Mouse (Mus musculus) retina, postnatal 1 day (tissue): Measurements from ENCODE around the gene Rfx4.

Source experiments
- DNase-seq: peaks from one replicate; pipeline ENCODE4 v3.0.0-alpha.2; 2012

The Rfx4 gene

DNA sequence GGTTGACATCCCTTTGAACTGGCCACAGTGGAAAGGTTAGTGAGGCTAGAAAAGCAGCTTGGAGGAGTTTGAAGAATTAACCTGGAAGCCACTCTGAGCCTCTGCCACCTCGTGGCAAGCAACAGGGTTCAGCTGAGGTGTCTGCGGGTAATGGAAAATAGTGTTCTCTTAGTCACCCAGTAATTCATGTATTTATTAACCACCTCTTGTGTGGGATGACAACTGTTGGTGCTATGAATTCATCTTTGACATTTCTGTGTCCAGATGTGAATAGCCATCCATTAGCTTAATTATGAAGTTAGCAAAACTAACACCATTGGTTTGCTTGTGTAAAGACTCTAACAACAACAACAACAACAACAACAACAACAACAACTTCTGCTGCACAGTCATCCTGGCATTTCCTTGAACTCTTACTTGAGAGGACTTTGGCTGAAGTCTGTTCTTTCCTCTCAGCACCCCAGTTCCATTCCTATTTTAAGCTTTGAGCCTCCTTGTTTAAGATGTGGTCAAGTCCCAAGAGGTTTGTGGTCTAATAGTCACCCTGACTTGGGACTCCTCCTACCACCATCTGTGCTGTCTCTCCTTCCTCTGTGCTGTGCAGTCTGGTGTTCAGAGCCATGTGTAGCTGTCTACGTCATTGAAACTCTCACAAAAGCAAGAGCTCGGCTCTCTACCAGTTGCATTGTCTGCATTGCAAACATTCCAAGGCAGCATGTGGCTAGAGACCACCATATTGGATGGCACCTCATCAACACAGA is 60.0 kb downstream of the Rfx4 start:
- DNase-seq = no peak

DNA sequence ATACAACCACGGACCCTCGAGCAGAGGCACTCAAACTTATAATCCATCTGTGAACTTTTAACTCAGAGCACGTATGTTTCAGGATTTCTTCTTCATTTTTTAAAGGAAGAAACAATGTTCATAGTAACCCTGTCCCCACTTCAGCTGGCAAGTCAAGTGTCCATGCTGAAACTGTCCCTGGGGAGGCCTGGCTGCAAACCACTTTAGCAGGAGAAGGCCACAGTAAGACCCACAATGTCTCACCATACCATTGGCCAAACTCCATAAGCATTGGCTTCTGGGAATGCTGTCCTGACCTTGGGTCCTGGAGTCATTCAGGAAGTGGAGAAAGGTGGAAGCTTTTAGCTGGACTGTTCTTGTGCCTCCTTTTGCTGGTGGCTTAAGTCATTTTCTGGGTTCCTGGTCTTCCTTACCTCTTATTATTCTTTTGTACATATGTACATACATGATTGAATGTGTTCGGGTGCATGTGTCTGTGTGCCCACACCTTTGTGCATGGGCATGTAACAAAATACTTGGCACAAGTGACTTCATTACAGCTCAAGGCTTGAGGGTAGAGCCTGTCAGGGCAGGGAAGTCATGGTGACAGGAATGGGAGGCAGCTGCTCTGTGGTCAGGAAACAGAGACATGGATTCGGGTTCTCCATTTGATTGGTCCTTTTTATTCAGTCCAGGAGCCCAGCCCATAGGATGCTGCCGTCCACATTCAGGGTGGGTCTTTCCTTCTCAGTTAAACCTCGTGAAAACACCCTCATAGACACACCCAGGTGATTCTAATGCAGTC is 61.4 kb downstream of the Rfx4 start:
- DNase-seq = no peak

DNA sequence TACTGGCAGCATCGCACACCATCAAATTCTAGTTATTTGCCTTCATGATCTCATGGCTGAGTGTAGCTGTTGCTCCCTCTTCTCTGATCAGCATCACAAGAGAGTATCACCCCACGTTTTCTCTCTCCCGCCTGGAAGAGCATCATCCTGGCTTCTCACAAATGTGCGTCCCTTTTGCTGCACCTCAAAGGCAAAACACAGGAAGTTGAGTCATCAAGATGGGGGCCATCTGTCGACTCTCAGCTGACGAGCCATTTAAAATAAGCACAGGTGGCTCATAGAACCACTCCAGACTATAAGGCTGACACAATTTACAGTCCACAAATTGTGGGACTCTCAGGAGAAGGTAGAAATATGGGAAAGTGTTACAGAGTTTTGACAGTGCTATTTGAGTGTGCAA is 63.8 kb downstream of the Rfx4 start:
- DNase-seq = no peak

DNA sequence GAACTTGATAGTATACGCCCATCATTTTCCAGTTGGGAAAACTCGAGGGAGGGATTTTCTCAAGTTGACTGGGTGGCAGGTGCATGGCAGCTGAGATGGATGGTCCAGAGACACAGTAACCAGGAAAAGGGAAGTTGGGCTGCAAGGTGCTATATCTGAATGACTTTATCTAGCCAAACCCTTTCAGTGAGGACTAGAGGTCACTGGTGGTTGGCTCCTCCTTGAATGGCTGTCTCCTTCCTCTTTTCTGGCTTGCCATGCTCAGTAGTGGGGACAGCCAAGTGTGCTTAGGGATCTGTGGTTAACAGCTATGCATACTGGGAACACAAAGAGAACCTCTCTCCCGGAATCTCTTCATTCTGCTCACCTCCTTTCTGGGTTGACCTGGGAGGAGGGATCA is 64.4 kb downstream of the Rfx4 start:
- DNase-seq = no peak

DNA sequence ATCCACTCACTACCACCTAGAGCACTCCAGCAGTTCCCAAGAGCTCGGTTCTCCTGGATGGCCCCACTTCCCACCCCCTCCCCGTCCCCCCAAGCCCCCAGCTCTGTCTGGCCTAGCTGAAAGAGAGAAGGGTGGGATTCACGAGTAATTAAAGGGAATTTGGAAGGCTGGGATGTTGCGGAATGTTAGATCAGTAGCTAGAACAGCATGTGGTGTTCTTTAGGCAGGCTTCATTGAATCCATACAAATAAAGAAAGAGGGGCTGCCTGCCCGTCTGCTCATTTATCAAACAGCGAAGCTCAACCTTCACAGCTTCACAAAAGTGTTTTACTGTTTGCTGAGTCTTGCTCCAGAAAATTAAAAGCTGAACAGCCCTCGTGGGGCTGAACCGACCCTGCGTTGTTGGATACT is 66.9 kb downstream of the Rfx4 start:
- DNase-seq = peak; percentile 55

DNA sequence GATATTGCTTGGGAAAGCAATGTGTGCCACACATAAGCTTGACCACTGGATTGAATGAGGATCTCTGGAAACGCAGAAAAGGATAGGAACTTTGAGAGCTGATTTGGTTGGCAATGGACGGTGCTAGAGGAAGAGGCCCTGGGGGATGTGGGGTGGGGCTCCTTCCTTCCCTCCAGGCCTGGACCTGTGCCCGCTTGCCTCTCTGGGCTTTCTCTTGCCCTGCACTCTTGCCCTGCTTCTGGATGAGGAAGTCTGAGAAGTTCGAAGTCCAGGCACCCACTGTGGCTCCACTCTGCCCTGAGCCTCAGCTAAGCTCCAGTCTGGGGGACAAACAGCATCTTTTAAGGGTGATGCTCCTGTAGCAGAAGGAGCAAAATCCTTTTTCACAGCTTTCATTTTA is 67.8 kb downstream of the Rfx4 start:
- DNase-seq = no peak

DNA sequence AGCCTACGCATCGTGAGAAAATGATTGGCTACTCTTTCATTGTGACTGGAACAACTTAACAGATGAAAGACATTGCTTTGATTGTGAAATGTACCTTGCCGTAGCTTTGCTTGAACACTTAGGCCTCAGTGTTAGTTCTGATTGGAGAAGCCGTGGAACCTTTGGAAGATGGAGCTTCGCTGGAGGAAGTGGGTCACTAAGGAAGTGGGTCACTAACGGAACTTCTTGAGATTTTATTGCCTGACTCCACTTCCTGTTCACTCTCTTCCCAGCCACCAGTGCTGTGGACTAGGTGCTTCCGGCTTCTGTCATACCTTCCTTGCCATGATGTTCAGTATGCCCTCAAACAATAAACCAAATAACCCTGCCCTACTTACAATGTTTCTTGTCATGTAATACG is 73.1 kb downstream of the Rfx4 start:
- DNase-seq = no peak

DNA sequence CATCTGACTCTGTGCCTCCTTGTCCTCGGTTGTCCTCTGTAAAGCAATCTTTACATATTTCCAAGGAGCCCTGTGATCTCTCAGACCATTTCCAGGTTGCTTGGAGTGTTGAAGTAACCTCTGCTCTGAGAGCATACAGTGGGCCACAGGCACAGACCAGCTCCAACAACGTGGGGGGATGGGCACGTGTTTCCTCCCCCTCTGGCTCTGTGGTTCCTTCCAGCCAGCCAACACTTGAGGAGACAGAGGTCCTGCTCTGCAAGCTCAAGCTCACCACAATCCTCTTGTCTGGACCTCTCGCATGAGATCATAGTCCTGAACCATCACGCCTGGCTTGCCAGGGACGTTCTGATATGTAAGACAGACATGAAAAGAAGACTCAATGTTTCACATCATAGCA is 79.7 kb downstream of the Rfx4 start:
- no peak for DNase-seq

DNA sequence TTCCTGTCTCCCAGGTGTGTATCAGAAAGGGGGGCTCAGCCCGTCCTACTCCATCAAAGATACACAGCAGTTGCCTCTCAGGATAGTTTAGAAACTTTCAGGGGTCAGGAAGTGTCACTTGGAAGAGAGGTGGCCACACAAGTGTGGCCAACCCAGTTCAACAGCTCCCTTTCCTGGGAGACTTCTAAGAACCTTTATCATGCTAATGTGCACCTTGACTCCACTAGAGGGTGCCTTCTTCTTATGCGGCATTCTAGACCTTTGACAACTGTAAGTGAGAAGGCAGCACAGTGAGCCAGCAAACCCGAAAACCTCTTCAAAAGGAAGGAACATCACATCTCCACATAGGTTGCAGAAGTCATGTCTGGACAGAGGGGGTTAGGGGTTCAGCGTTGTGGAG is 80.2 kb downstream of the Rfx4 start:
- peak; percentile 39 for DNase-seq

DNA sequence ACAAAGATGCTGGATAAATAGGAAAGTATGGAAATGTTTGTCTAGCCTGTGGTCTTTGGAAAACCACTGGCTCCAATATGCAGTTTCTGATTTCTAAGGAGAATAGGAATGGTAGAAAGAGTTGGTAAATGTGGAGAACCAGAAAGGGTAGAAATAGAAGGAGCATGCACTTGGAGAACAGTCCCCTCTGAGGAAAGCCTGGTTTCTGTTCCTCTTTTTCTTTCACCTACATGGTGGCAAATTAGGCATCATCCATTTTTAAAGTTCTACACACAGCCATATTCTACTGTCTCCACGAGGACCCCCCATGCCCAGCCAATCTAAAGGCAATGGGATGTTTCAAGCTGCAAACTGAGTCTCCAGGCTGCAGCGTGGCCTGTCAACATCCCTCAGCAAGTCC is 81.5 kb downstream of the Rfx4 start:
- no peak for DNase-seq

DNA sequence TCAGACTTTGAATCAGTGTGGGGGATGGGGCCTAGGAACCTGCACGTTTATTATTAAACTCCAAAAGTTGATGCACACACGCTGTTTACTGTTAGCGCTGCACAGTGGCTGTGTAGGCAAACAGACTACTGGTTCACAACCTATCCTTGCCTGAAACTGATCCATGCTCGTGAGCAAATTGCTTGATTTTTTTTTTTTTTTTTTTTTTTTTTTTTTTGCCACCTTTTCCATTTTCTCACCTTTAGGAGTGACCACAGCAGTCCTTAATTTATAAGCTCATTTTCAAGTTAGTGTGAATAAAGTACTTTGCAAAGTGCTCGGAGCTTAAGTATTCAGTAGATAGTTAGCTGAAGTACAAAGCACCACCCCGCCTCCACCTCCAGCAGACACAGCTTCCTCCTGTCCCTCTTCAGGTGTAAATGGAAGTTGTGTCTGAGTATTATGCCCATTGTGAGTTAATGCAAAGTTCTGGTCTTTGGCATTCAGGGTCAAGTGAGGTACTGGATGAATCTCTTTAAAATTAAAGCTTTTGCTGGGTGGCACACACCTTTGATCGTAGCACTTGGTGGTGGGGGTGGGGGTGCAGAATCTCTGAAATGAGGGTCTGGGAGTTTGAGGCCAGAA is 83.1 kb downstream of the Rfx4 start:
- DNase-seq = no peak

DNA sequence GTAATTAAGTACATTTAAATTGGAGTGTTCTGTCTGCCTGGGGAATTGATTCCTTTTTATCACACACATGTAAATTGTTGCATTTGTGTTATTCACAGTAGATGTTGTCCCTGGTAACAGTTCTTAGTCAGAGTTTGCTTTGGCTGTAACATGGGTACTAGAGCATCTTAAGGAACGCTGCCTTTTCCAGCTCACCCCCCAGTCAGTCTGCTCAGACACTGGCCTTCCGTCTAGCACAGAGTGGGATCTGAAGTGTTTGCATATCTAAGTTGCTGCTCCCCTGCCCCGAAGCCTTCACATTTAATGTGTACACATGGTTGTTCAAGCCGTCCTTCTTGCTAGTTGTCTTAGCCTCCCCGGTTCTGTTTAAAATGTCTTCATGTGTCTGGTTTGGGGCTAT is 90.8 kb downstream of the Rfx4 start:
- DNase-seq = no peak

DNA sequence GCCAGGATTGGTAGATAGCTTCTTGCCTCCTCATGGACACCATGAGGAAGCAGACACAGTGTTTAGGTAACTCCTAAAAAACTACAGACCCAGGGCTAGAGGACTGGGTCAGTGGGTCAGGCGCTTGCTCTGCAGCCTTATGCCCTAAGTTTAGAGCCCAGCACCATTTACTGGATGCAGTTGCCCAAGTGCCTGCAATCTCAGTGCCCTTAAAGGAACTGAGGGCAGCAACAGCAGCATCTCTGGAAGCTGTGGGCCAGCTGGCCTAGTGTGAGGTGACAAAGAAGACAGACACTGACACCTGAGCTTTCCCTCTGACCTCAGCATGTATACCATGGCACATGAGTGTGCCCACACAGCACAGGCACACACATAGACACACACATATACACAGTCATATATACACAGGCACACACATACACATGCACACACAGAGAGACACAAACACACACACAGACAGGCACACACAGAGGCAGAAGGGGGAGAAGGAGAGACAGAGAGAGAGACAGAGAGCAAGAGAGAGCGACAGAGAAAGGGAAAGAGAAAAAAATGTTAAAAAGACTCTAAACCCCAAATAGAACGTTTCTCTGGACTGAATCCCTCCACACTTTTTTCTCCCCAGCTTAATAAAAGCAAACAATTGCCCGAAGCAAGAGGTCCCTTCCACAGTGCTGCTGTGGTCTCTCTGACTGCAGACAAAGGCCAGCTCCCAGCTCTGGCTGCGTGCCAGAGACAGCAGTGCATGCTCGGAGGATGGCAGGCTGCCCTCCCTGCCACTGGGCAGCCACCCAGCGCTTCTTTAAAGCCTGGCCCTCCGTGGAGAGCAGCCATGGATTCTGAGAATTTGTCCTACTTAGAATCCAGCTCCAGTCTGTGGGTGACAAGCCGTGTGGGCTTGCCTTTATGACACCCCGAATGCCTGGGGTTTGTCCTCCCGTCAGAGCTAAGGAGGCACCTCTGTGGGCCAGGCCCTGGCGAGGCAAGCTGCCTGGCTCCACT is 96.4 kb downstream of the Rfx4 start:
- peak; percentile 91 for DNase-seq

DNA sequence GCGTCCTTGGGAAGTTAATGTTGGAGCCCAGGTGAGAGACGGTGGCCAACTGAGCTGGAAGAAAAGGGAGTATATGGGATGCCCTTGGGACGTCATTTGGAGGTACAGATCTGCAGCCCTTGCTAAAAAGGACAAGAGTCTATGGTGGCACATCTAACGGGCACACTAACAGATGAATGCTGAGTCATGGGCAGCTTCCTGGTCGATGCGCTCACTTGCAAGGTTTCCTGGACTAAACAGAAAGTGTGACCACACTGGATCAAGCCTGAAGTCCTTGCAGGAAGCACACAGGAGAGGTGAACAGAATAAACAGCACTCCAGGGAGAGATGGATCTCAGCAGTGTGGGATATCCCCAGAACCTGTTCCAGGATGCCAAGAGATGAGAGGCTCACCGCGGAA is 98.2 kb downstream of the Rfx4 start:
- no peak for DNase-seq

DNA sequence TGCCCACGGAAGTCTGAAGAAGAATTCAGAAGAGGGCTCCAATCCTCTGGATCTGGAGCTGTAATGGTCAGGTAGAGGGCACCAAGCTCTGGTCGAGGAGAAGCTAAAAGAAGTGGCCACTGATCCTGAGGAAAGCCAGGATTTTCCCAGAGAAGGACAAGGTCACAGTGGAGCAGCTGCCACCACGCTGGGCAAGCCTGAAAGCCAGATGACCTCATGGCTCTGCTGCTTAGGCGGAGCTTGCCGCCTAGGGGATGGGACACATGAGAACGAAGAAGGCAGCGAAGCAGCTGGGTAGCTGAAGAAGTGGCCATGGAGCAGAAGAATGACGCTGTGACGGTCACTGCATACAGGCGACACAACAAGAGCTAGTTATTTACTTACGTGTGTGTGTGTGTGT is 99.6 kb downstream of the Rfx4 start:
- peak; percentile 36 for DNase-seq

DNA sequence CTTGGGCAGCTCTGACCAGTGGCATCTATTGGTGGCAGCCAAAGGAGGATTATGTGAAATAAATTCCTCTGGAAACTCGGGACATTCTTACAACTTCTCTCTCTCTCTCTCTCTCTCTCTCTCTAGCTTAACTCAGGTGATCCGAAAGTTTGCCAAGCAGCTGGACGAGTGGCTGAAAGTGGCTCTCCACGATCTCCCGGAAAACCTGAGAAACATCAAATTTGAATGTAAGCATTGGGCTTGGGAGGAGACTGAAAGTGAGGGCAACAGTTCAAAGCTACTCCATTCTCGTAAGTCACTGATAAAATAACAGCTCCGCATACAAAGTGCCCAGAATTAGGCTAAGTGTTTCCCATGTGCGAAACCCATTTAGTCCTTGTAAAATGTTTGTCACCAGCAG is 102.5 kb downstream of the Rfx4 start:
- no peak for DNase-seq

DNA sequence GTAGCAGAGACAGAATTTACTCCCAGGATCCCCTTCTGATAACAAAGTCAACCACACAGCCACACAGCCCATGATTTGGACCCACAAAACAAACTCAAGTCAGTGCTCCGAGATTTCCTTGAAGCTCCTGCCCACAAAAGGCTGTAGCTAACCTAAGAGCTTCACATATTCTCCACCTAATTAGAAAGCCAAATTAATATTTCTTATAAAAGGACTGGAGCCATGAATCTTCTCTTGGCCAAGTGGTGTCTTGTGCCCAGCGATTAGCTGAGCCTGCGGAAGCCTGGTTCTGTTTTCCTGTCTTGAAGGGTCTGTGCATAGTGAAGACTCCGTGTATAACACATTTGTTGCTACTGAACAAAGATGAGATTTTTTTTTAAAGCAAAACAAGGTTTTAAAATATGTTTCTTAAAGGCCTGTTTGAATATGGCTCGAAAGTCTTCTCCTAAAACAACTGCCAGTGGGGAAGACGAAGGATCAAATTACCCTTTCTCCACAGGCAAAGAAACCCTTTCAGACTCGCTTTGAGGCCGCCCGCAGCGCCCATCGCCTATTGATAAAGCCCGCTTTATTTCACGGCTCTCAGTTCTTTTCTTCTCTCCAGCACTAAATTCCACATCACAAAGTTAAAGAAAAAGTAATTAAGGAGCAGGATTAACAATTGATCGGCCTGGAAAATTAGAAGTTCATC is 103.1 kb downstream of the Rfx4 start:
- peak; percentile 30 for DNase-seq

DNA sequence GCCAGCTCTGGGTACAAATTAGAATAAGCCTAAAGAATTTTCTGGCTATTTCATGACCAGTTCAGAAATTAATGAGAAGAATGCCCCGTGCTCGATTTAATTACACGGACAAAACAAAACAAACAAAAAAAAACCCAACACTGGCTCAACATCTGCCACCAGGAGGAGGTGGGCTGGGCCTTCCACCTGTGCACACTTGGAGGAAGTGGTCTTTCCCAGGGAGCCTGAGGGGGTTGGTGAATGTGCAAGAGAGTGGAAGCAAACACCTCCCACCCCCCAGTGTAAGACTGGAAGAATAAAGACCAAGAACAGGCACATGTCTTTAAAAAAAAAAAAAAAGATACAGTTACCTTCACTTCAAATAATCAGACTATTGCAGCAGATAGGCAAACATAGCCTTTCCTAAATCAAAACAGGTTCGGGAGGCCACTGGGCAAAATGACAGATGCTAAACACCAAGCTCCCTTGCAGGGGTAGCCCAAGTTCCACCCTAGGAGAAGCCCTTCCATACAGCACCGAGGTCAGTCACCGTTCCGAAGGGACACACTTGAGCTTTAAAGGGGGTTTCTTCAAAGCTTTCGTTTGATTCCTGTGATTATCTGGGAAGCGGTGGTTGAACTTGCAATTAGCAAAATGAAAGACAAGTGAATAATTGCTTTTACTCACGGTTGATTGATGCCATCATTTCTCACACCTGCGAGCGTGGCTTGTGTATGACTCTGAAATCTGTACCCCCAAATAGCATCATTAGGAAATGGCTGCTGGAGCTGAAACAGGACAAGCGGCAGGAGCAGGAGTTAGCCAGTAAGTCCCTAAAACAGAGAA is 103.9 kb downstream of the Rfx4 start:
- DNase-seq = peak; percentile 65

DNA sequence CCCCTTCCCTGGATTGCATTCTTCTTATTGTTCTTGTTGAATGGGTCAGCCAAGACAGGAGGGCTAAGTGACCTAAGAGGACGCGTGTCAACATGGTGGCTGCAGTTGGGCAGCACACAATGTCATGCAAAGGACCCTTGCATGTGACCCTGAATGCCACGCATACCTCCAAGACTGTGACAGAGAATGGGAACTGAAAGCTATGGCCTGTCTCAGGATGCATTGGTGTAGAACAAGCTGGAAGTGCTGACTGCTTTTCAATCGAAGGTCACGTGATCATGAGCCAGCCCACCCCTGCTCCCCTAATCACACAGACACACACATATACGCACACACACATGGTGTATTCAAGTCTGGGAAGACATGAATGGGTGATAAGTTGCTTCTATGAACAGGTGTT is 107.6 kb downstream of the Rfx4 start:
- DNase-seq = no peak

DNA sequence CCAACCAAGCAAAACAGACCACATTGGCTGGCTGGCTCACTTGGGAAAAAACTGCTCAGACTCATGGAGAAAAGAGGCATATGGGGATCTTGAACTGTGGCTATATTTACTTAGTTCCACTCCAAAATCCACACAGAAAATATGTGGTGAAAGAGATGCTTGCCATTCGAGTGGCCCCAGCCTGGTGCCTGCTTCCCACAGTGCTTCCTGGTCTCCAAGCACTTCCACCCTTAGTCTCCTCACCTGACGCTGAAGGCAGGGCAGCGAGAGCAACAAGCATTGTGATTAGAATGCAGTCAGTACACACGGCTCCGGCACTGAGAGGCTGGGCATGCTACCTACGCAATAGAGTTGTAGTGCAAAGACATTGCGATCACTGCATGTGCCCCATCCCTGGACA is 111.7 kb downstream of the Rfx4 start:
- DNase-seq = no peak

DNA sequence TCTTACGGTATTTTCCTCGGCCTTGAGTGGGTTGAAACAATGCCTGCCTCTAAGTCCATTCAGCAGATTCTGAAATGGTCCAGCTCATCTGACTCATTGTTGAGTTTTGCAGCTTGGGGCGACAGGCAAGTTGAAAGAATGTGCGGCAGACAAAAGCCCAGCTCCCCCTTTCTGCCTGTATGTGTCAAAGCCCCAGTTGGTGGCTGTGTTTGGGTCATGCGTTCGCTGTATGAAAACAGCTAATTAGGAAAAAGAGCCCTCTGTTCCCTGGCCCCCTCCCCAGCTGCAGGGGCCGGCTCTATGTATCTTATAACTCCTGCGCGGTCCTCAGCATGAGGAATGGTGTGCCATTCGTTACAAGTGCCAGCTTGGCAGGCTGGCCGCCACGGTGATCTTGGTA is 115.4 kb downstream of the Rfx4 start:
- DNase-seq = peak; percentile 67
